Mouse (Mus musculus): ENCODE measurements around the gene Wasl. TPM values are rescaled to one million over a fixed set of nuclear protein-coding genes. Genes with fewer than 3 reads are reported as not detected.

The Wasl gene
- polyA plus RNA-seq, 1 experiment from 2014 or later: 58.5 TPM

DNA sequence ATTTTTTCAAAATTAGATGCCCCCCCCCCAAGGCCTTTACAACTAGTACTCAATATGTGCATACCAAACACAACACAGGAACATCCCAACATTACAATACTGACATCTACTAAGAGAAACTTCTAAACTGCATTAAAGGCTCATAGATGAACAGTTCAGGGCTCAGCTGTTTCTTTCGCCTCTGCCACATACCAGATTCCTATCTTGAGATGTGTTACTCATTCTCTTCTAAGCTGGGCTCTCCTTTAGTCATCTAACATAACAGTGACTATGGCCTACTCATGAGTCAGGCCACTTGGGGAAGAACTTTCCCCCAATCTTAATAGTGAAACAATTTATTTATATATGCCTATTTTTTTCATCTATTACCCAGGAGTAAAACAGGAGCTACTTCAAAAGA is 36.3 kb downstream of the Wasl start:
- Histone ChIP-seq H3K4me3 (replicated peaks; ENCODE audit: low read length) (no peak overlapping the region), H3K4me1 (replicated peaks; ENCODE audit: control insufficient read depth, insufficient read depth, low read length) (no peaks in the 10 kb centered on the region), H3K27me3 (replicated peaks; ENCODE audit: control insufficient read depth, insufficient read depth, low read length) (no peaks in the 10 kb centered on the region), H3K36me3 (ENCODE audit: control insufficient read depth, insufficient read depth) (peaks cover 7% of the 10 kb centered on the region), H3K9ac (replicated peaks; ENCODE audit: low read depth, low read length) (no peak overlapping the region), H3K9me3 (ENCODE audit: control insufficient read depth, low read length) (no peaks in the 10 kb centered on the region), H3K4me2 (ENCODE audit: low read length) (no peak overlapping the region), H3K27ac (ENCODE audit: low read length) (no peak overlapping the region)
- WGBS: 81% methylated on average over 1 of the region's 1 CpGs
- ATAC-seq: no peak

- no peaks in the 10 kb centered on the region for H3K9me3 ChIP-seq (ENCODE audit: control insufficient read depth, low read length)
- H3K4me3 ChIP-seq (replicated peaks; ENCODE audit: low read length): no peak overlapping the region
- ATAC-seq: peak; percentile 74
- H3K36me3 ChIP-seq (ENCODE audit: control insufficient read depth, insufficient read depth): peaks cover 10% of the 10 kb centered on the region
- WGBS: 70% methylated on average over 5 of the region's 5 CpGs
- H3K27ac ChIP-seq (ENCODE audit: low read length): no peak overlapping the region
- no peak overlapping the region for H3K4me2 ChIP-seq (ENCODE audit: low read length)
- H3K4me1 ChIP-seq (replicated peaks; ENCODE audit: control insufficient read depth, insufficient read depth, low read length): no peaks in the 10 kb centered on the region
- no peak overlapping the region for H3K9ac ChIP-seq (replicated peaks; ENCODE audit: low read depth, low read length)
- no peaks in the 10 kb centered on the region for H3K27me3 ChIP-seq (replicated peaks; ENCODE audit: control insufficient read depth, insufficient read depth, low read length)
These were observed 37.2 kb downstream of the Wasl start for GRCm38 (mm10) chr6:24627586-24628030.

- H3K9ac ChIP-seq (replicated peaks; ENCODE audit: low read depth, low read length): no peak overlapping the region
- H3K4me3 ChIP-seq (replicated peaks; ENCODE audit: low read length): no peak overlapping the region
- no peaks in the 10 kb centered on the region for H3K9me3 ChIP-seq (ENCODE audit: control insufficient read depth, low read length)
- no peak for ATAC-seq
- H3K27me3 ChIP-seq (replicated peaks; ENCODE audit: control insufficient read depth, insufficient read depth, low read length): no peaks in the 10 kb centered on the region
- no peaks in the 10 kb centered on the region for H3K4me1 ChIP-seq (replicated peaks; ENCODE audit: control insufficient read depth, insufficient read depth, low read length)
- WGBS: 95% methylated on average over 2 of the region's 2 CpGs
- H3K27ac ChIP-seq (ENCODE audit: low read length): no peak overlapping the region
- H3K4me2 ChIP-seq (ENCODE audit: low read length): no peak overlapping the region
- H3K36me3 ChIP-seq (ENCODE audit: control insufficient read depth, insufficient read depth): peaks cover 12% of the 10 kb centered on the region
These were observed 42.7 kb downstream of the Wasl start for GRCm38 (mm10) chr6:24622098-24622497.

DNA sequence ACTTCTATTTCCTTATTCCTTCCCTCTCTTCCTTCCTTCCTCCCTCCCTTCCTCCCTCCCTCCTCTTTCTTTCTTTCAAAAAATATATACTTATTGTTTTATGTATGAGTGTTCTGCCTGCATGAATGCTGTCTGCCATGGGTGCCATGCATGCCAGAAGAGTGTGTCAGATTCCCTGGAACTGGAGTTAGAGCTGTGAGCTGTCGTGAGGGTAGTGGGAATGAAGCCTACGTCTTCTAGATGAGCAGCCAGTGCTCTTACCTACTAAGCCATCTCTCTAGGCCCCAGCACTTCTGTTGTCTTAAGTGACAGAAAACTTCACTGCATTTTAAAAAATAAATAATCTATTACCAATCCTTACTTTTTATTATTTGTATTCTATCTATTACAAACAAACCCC is 43.9 kb downstream of the Wasl start:
- Histone ChIP-seq H3K4me2 (ENCODE audit: low read length) (no peak overlapping the region), H3K9me3 (ENCODE audit: control insufficient read depth, low read length) (no peaks in the 10 kb centered on the region), H3K4me1 (replicated peaks; ENCODE audit: control insufficient read depth, insufficient read depth, low read length) (no peaks in the 10 kb centered on the region), H3K4me3 (replicated peaks; ENCODE audit: low read length) (no peak overlapping the region), H3K36me3 (ENCODE audit: control insufficient read depth, insufficient read depth) (peaks cover 12% of the 10 kb centered on the region), H3K9ac (replicated peaks; ENCODE audit: low read depth, low read length) (no peak overlapping the region), H3K27ac (ENCODE audit: low read length) (no peak overlapping the region), H3K27me3 (replicated peaks; ENCODE audit: control insufficient read depth, insufficient read depth, low read length) (no peaks in the 10 kb centered on the region)
- 66% methylated on average over 2 of the region's 2 CpGs for WGBS
- ATAC-seq: no peak

DNA sequence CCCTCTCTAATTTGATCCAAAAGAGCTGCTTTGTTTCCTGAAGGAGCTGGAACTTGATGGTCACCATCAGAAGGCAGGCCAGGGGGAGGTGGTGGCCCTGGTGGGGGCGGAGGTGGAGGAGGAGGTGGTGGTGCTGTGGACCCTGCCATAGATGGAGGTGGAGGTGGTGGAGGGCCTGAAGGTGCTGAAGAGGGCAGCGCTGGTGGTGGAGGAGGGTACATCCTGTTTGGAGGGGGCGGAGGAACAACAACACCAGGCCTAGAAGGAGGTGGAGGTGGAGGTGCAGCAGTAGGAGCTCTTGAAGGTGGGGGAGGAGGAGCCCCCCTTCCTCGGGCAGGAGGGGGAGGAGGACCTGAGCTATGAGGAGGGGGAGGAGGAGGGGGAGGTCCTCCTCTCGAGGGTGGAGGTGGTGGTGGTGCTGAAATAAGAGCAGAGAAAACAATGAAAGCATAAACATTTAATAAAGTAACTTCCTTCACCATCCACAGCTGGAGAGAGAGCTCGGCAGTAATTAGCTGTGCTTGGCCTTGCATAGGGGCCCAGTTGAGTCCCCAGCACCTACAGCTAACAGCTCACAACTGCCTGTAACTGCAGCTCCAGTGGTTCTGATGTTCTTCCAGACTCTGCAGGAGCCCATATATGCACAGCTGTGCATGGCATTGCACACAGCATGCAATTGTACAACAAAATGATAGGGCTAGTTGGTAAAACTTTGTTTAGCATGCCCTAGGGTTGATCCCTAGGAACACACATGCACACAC is 45.3 kb downstream of the Wasl start:
- Histone ChIP-seq H3K9ac (replicated peaks; ENCODE audit: low read depth, low read length) (no peak overlapping the region), H3K9me3 (ENCODE audit: control insufficient read depth, low read length) (no peaks in the 10 kb centered on the region), H3K27ac (ENCODE audit: low read length) (no peak overlapping the region), H3K4me3 (replicated peaks; ENCODE audit: low read length) (no peak overlapping the region), H3K4me1 (replicated peaks; ENCODE audit: control insufficient read depth, insufficient read depth, low read length) (no peaks in the 10 kb centered on the region), H3K4me2 (ENCODE audit: low read length) (no peak overlapping the region), H3K27me3 (replicated peaks; ENCODE audit: control insufficient read depth, insufficient read depth, low read length) (no peaks in the 10 kb centered on the region), H3K36me3 (ENCODE audit: control insufficient read depth, insufficient read depth) (peaks cover 13% of the 10 kb centered on the region)
- WGBS: 64% methylated on average over 5 of the region's 6 CpGs
- no peak; the same call in 1 of the 2 replicates for ATAC-seq

DNA sequence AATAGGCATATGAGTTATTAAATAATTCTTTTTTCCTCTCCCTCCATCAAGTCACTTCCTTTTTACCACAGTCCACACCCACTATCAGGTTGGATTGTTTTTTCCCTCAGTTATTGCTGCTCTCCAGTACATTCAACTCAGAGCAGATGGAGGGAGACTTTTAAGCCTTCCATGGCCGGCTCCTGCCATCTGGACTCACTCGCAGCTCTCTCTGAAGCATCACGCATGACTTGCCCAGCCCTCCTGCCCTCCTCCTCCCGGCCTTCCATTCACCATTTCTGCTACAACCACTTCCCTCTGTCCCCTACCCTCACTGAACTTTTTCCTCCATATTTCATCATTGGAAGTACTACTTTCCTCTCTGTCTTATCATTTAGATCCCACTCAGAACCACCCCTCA is 48.1 kb downstream of the Wasl start:
- ATAC-seq: no peak

DNA sequence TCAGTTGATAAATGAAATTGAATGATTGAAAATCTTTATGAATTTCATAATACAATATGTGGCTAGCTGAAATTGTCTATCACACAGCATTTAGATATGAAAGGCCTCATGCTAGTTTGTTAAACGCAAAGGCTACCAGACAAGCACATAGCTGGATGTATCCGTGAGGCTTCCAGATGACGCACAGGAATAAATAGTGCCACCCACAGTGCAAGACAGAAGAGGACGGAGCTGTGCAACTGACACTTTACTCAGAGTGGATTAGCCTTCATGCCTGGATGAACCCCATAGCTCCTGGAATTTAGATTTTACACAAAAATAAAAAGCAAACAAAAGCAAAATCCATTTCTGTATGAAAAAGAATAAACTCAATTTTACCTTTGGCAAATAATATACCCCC is 50.9 kb downstream of the Wasl start:
- H3K27ac ChIP-seq (ENCODE audit: low read length): no peak overlapping the region
- WGBS: 37% methylated on average over 4 of the region's 4 CpGs
- H3K4me1 ChIP-seq (replicated peaks; ENCODE audit: control insufficient read depth, insufficient read depth, low read length): no peaks in the 10 kb centered on the region
- no peak for ATAC-seq
- H3K9me3 ChIP-seq (ENCODE audit: control insufficient read depth, low read length): no peaks in the 10 kb centered on the region
- peaks cover 11% of the 10 kb centered on the region for H3K36me3 ChIP-seq (ENCODE audit: control insufficient read depth, insufficient read depth)
- H3K9ac ChIP-seq (replicated peaks; ENCODE audit: low read depth, low read length): no peak overlapping the region
- no peak overlapping the region for H3K4me3 ChIP-seq (replicated peaks; ENCODE audit: low read length)
- H3K4me2 ChIP-seq (ENCODE audit: low read length): no peak overlapping the region
- no peaks in the 10 kb centered on the region for H3K27me3 ChIP-seq (replicated peaks; ENCODE audit: control insufficient read depth, insufficient read depth, low read length)

More for the DNA sequence above, 48.1 kb downstream of the Wasl start:
- Histone ChIP-seq H3K9ac (replicated peaks; ENCODE audit: low read depth, low read length) (no peak overlapping the region), H3K27me3 (replicated peaks; ENCODE audit: control insufficient read depth, insufficient read depth, low read length) (no peaks in the 10 kb centered on the region), H3K4me1 (replicated peaks; ENCODE audit: control insufficient read depth, insufficient read depth, low read length) (no peaks in the 10 kb centered on the region), H3K4me2 (ENCODE audit: low read length) (no peak overlapping the region), H3K4me3 (replicated peaks; ENCODE audit: low read length) (no peak overlapping the region), H3K36me3 (ENCODE audit: control insufficient read depth, insufficient read depth) (peaks cover 11% of the 10 kb centered on the region), H3K9me3 (ENCODE audit: control insufficient read depth, low read length) (no peaks in the 10 kb centered on the region), H3K27ac (ENCODE audit: low read length) (no peak overlapping the region)
- WGBS: 63% methylated on average over 4 of the region's 4 CpGs

- H3K27ac ChIP-seq (ENCODE audit: low read length): no peak overlapping the region
- H3K36me3 ChIP-seq (ENCODE audit: control insufficient read depth, insufficient read depth): peaks cover 11% of the 10 kb centered on the region
- WGBS: 95% methylated on average over 6 of the region's 6 CpGs
These were observed 51.5 kb downstream of the Wasl start for GRCm38 (mm10) chr6:24613346-24613745.

DNA sequence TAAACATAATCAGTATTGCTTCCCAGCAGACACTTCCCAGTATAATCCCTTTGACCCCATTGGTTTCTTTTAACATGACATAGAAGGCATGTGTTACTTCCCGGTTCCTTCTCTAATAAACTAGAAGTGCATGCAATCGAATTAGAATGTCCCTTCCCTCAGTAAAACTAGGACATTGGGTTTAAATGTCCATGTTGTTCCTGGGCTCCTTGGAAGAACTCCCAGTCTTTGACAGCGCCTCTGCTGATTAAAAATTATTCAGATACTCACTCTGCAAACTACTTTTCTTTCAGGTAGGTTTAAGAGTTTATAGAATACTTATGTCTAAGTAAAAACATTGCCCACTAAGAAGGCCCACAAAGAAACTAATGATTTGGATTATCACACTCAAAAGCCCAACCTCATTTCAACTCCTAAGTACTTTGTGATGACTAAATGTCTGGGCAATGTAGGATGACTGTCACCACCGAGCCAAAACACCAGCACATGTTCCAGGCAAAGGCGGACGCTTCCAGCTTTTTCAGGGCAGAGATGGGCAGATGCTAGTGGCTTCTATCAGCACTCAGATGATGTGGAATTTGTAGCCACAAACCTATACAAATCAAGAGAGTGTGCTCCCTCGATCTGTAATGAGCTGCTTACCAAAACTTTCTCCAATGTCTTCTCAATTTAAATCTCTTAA is 52.6 kb downstream of the Wasl start:
- no peaks in the 10 kb centered on the region for H3K27me3 ChIP-seq (replicated peaks; ENCODE audit: control insufficient read depth, insufficient read depth, low read length)
- no peaks in the 10 kb centered on the region for H3K4me1 ChIP-seq (replicated peaks; ENCODE audit: control insufficient read depth, insufficient read depth, low read length)
- peaks cover 9% of the 10 kb centered on the region for H3K36me3 ChIP-seq (ENCODE audit: control insufficient read depth, insufficient read depth)
- H3K9me3 ChIP-seq (ENCODE audit: control insufficient read depth, low read length): no peaks in the 10 kb centered on the region
- ATAC-seq: no peak
- 87% methylated on average over 7 of the region's 7 CpGs for WGBS
- H3K27ac ChIP-seq (ENCODE audit: low read length): no peak overlapping the region
- no peak overlapping the region for H3K4me3 ChIP-seq (replicated peaks; ENCODE audit: low read length)
- no peak overlapping the region for H3K9ac ChIP-seq (replicated peaks; ENCODE audit: low read depth, low read length)
- H3K4me2 ChIP-seq (ENCODE audit: low read length): no peak overlapping the region

More at GRCm38 (mm10) chr6:24613346-24613745, 51.5 kb downstream of the Wasl start:
- Histone ChIP-seq H3K4me3 (replicated peaks; ENCODE audit: low read length) (no peak overlapping the region), H3K4me1 (replicated peaks; ENCODE audit: control insufficient read depth, insufficient read depth, low read length) (no peaks in the 10 kb centered on the region), H3K4me2 (ENCODE audit: low read length) (no peak overlapping the region), H3K9me3 (ENCODE audit: control insufficient read depth, low read length) (no peaks in the 10 kb centered on the region), H3K9ac (replicated peaks; ENCODE audit: low read depth, low read length) (no peak overlapping the region), H3K27me3 (replicated peaks; ENCODE audit: control insufficient read depth, insufficient read depth, low read length) (no peaks in the 10 kb centered on the region)
- ATAC-seq: no peak

Data from forebrain, embryonic 16.5 days (tissue).